Mouse (Mus musculus): ENCODE measurements around the gene Haus2. TPM values are rescaled to one million over a fixed set of nuclear protein-coding genes. Genes with fewer than 3 reads are reported as not detected.

The Haus2 gene
- polyA plus RNA-seq, 1 experiment from 2014 or later, result 21.1 TPM

GRCm38 (mm10) chr2:120658486-120658885 lies 49.3 kb downstream of the Haus2 start:
- 72% methylated on average over 5 of the region's 5 CpGs for WGBS
- Histone ChIP-seq H3K9ac (replicated peaks; ENCODE audit: low read length) (no peak overlapping the region), H3K27me3 (ENCODE audit: insufficient read depth, low read length) (no peaks in the 10 kb centered on the region), H3K9me3 (ENCODE audit: low read length) (no peaks in the 10 kb centered on the region), H3K4me2 (replicated peaks; ENCODE audit: low read depth, low read length) (no peak overlapping the region), H3K36me3 (ENCODE audit: insufficient read depth, low read length) (no peaks in the 10 kb centered on the region), H3K4me1 (ENCODE audit: insufficient read depth, low read length) (peaks cover 1% of the 10 kb centered on the region; the same call in 1 of the 2 replicates), H3K27ac (ENCODE audit: low read length) (no peak overlapping the region), H3K4me3 (ENCODE audit: low read length) (no peak overlapping the region)
- ATAC-seq (ENCODE audit: low FRiP score, low TSS enrichment), result no peak

GRCm38 (mm10) chr2:120659318-120659717 lies 50.1 kb downstream of the Haus2 start:
- Histone ChIP-seq H3K27ac (ENCODE audit: low read length) (no peak overlapping the region), H3K36me3 (ENCODE audit: insufficient read depth, low read length) (no peaks in the 10 kb centered on the region), H3K4me1 (ENCODE audit: insufficient read depth, low read length) (peaks cover 6% of the 10 kb centered on the region; the same call in 1 of the 2 replicates), H3K4me3 (ENCODE audit: low read length) (no peak overlapping the region), H3K9ac (replicated peaks; ENCODE audit: low read length) (no peak overlapping the region), H3K9me3 (ENCODE audit: low read length) (no peaks in the 10 kb centered on the region), H3K27me3 (ENCODE audit: insufficient read depth, low read length) (no peaks in the 10 kb centered on the region), H3K4me2 (replicated peaks; ENCODE audit: low read depth, low read length) (no peak overlapping the region)
- ATAC-seq (ENCODE audit: low FRiP score, low TSS enrichment), result no peak

GRCm38 (mm10) chr2:120660486-120661078 lies 51.4 kb downstream of the Haus2 start:
- ATAC-seq (ENCODE audit: low FRiP score, low TSS enrichment), result no peak
- 76% methylated on average over 5 of the region's 5 CpGs for WGBS

GRCm38 (mm10) chr2:120662766-120663165 lies 53.6 kb downstream of the Haus2 start:
- H3K27ac ChIP-seq (ENCODE audit: low read length), result no peak overlapping the region

More at GRCm38 (mm10) chr2:120660486-120661078, 51.4 kb downstream of the Haus2 start:
- Histone ChIP-seq H3K9me3 (ENCODE audit: low read length) (no peaks in the 10 kb centered on the region), H3K4me1 (ENCODE audit: insufficient read depth, low read length) (peaks cover 6% of the 10 kb centered on the region; the same call in 1 of the 2 replicates), H3K27me3 (ENCODE audit: insufficient read depth, low read length) (no peaks in the 10 kb centered on the region), H3K36me3 (ENCODE audit: insufficient read depth, low read length) (no peaks in the 10 kb centered on the region), H3K9ac (replicated peaks; ENCODE audit: low read length) (no peak overlapping the region), H3K27ac (ENCODE audit: low read length) (no peak overlapping the region), H3K4me2 (replicated peaks; ENCODE audit: low read depth, low read length) (no peak overlapping the region), H3K4me3 (ENCODE audit: low read length) (no peak overlapping the region)

GRCm38 (mm10) chr2:120663491-120664154 lies 54.4 kb downstream of the Haus2 start:
- H3K4me2 ChIP-seq (replicated peaks; ENCODE audit: low read depth, low read length), result no peak overlapping the region
- no peak overlapping the region; the same call in 1 of the 2 replicates for H3K27ac ChIP-seq (ENCODE audit: low read length)
- H3K9ac ChIP-seq (replicated peaks; ENCODE audit: low read length), result no peak overlapping the region
- H3K27me3 ChIP-seq (ENCODE audit: insufficient read depth, low read length), result no peaks in the 10 kb centered on the region
- no peak for ATAC-seq (ENCODE audit: low FRiP score, low TSS enrichment)
- 47% methylated on average over 3 of the region's 3 CpGs for WGBS
- no peaks in the 10 kb centered on the region for H3K9me3 ChIP-seq (ENCODE audit: low read length)
- 0 out of 2 replicates have a peak, but pooled peaks cover 3% of the 10 kb centered on the region for H3K36me3 ChIP-seq (ENCODE audit: insufficient read depth, low read length)
- peaks cover 6% of the 10 kb centered on the region; the same call in 1 of the 2 replicates for H3K4me1 ChIP-seq (ENCODE audit: insufficient read depth, low read length)
- H3K4me3 ChIP-seq (ENCODE audit: low read length), result no peak overlapping the region

More at GRCm38 (mm10) chr2:120662766-120663165, 53.6 kb downstream of the Haus2 start:
- H3K9me3 ChIP-seq (ENCODE audit: low read length), result no peaks in the 10 kb centered on the region
- H3K36me3 ChIP-seq (ENCODE audit: insufficient read depth, low read length), result no peaks in the 10 kb centered on the region
- no peaks in the 10 kb centered on the region for H3K27me3 ChIP-seq (ENCODE audit: insufficient read depth, low read length)
- no peak overlapping the region for H3K4me3 ChIP-seq (ENCODE audit: low read length)
- peaks cover 6% of the 10 kb centered on the region; the same call in 1 of the 2 replicates for H3K4me1 ChIP-seq (ENCODE audit: insufficient read depth, low read length)
- no peak for ATAC-seq (ENCODE audit: low FRiP score, low TSS enrichment)
- no peak overlapping the region for H3K9ac ChIP-seq (replicated peaks; ENCODE audit: low read length)
- H3K4me2 ChIP-seq (replicated peaks; ENCODE audit: low read depth, low read length), result no peak overlapping the region

GRCm38 (mm10) chr2:120667446-120667845 lies 58.3 kb downstream of the Haus2 start:
- 85% methylated on average over 2 of the region's 2 CpGs for WGBS
- Histone ChIP-seq H3K4me1 (ENCODE audit: insufficient read depth, low read length) (peaks cover 6% of the 10 kb centered on the region; the same call in 1 of the 2 replicates), H3K9ac (replicated peaks; ENCODE audit: low read length) (no peak overlapping the region), H3K9me3 (ENCODE audit: low read length) (no peaks in the 10 kb centered on the region), H3K4me3 (ENCODE audit: low read length) (no peak overlapping the region), H3K4me2 (replicated peaks; ENCODE audit: low read depth, low read length) (no peak overlapping the region), H3K27me3 (ENCODE audit: insufficient read depth, low read length) (no peaks in the 10 kb centered on the region), H3K36me3 (ENCODE audit: insufficient read depth, low read length) (0 out of 2 replicates have a peak, but pooled peaks cover 3% of the 10 kb centered on the region), H3K27ac (ENCODE audit: low read length) (no peak overlapping the region)
- ATAC-seq (ENCODE audit: low FRiP score, low TSS enrichment), result no peak

GRCm38 (mm10) chr2:120670253-120670652 lies 61.1 kb downstream of the Haus2 start:
- 0 out of 2 replicates have a peak, but pooled peaks cover 3% of the 10 kb centered on the region for H3K36me3 ChIP-seq (ENCODE audit: insufficient read depth, low read length)
- H3K27ac ChIP-seq (ENCODE audit: low read length), result no peak overlapping the region
- WGBS, result 74% methylated on average over 2 of the region's 2 CpGs
- ATAC-seq (ENCODE audit: low FRiP score, low TSS enrichment), result no peak
- no peak overlapping the region for H3K4me3 ChIP-seq (ENCODE audit: low read length)
- H3K9me3 ChIP-seq (ENCODE audit: low read length), result no peaks in the 10 kb centered on the region
- no peaks in the 10 kb centered on the region for H3K4me1 ChIP-seq (ENCODE audit: insufficient read depth, low read length)
- H3K9ac ChIP-seq (replicated peaks; ENCODE audit: low read length), result no peak overlapping the region
- no peak overlapping the region for H3K4me2 ChIP-seq (replicated peaks; ENCODE audit: low read depth, low read length)
- no peaks in the 10 kb centered on the region for H3K27me3 ChIP-seq (ENCODE audit: insufficient read depth, low read length)

Other genes with a start within 250 kb of the Haus2 start
- gene Ganc, start 205.5 kb upstream of the Haus2 start, polyA plus RNA-seq (2015; fragmentation: Nextera tagmentation; extraction: Ambion mirVana), result 11.7 and 12.9 TPM in 2 replicates
- gene Tmem87a, start 205.3 kb upstream of the Haus2 start, polyA plus RNA-seq (2015; fragmentation: Nextera tagmentation; extraction: Ambion mirVana), result 6.4 and 9.6 TPM in 2 replicates
- 1.4 and 1.8 TPM in 2 replicates for gene Capn3, start 153.4 kb upstream of the Haus2 start, polyA plus RNA-seq (2015; fragmentation: Nextera tagmentation; extraction: Ambion mirVana)
- gene Zfp106, start 45.5 kb upstream of the Haus2 start, polyA plus RNA-seq (2015; fragmentation: Nextera tagmentation; extraction: Ambion mirVana), result 45.5 and 50.7 TPM in 2 replicates
- 55.2 and 57.4 TPM in 2 replicates for gene Snap23, start 41.7 kb upstream of the Haus2 start, polyA plus RNA-seq (2015; fragmentation: Nextera tagmentation; extraction: Ambion mirVana)
- gene Lrrc57, start 137 bp downstream of the Haus2 start, polyA plus RNA-seq (2015; fragmentation: Nextera tagmentation; extraction: Ambion mirVana), result 23.1 and 24.8 TPM in 2 replicates
- gene Stard9, start 19.7 kb downstream of the Haus2 start, polyA plus RNA-seq (2015; fragmentation: Nextera tagmentation; extraction: Ambion mirVana), result 4.5 and 5.0 TPM in 2 replicates
- 5.7 and 6.3 TPM in 2 replicates for gene Cdan1, start 240.7 kb downstream of the Haus2 start, polyA plus RNA-seq (2015; fragmentation: Nextera tagmentation; extraction: Ambion mirVana)
- gene Ttbk2, start 241.2 kb downstream of the Haus2 start, polyA plus RNA-seq (2015; fragmentation: Nextera tagmentation; extraction: Ambion mirVana), result 2.9 and 3.0 TPM in 2 replicates